Mouse (Mus musculus): Measurements from ENCODE around the gene Atg4c. TPM values are rescaled to one million over a fixed set of nuclear protein-coding genes. Genes with fewer than 3 reads are reported as not detected.

Atg4c gene
- 4.6 and 5.0 TPM in 2 replicates for polyA plus RNA-seq (2015; fragmentation: Nextera tagmentation; extraction: Ambion mirVana)

GRCm38 (mm10) chr4:99193810-99194582 is at the start of gene Atg4c:
Gene Atg4c, plus strand, starts transcription at chr4:99193934.
- under 1% methylated on average over 50 of the region's 50 CpGs for whole genome bisulfite sequencing (ENCODE audit: insufficient replicate concordance)
- no peaks in the 10 kb centered on the region for H3K9me3 ChIP-seq (replicated peaks; ENCODE audit: control insufficient read depth, low read length)
- H3K27ac ChIP-seq (ENCODE audit: low read length) = peak within 1 kb of the TSS; percentile 64
- no peaks in the 10 kb centered on the region for H3K27me3 ChIP-seq (ENCODE audit: control insufficient read depth, insufficient read depth, low read depth, low read length)
- peak; percentile 95 for ATAC-seq (ENCODE audit: low read depth)
- H3K9ac ChIP-seq (ENCODE audit: low read depth, low read length) = peak within 1 kb of the TSS; percentile 76
- H3K4me3 ChIP-seq (ENCODE audit: low read depth, low read length) = peak within 1 kb of the TSS; percentile 70
- H3K4me2 ChIP-seq (ENCODE audit: low read depth, low read length) = peak within 1 kb of the TSS; percentile 88
- H3K4me1 ChIP-seq (ENCODE audit: control insufficient read depth, low read depth, low read length) = peaks cover 6% of the 10 kb centered on the region; the same call in 1 of the 2 replicates
- no peaks in the 10 kb centered on the region for H3K36me3 ChIP-seq (ENCODE audit: control insufficient read depth, insufficient read depth)

- Histone ChIP-seq H3K4me2 (ENCODE audit: low read depth, low read length) (no peak overlapping the region), H3K36me3 (ENCODE audit: control insufficient read depth, insufficient read depth) (no peaks in the 10 kb centered on the region), H3K9me3 (replicated peaks; ENCODE audit: control insufficient read depth, low read length) (no peaks in the 10 kb centered on the region), H3K9ac (ENCODE audit: low read depth, low read length) (no peak overlapping the region), H3K27ac (ENCODE audit: low read length) (no peak overlapping the region), H3K27me3 (ENCODE audit: control insufficient read depth, insufficient read depth, low read depth, low read length) (no peaks in the 10 kb centered on the region), H3K4me3 (ENCODE audit: low read depth, low read length) (no peak overlapping the region), H3K4me1 (ENCODE audit: control insufficient read depth, low read depth, low read length) (no peaks in the 10 kb centered on the region)
- 61% methylated on average over 4 of the region's 4 CpGs for WGBS (ENCODE audit: insufficient replicate concordance)
- no peak for ATAC-seq (ENCODE audit: low read depth)
These were observed 42.3 kb upstream of the Atg4c start for GRCm38 (mm10) chr4:99151434-99151833.

GRCm38 (mm10) chr4:99151885-99152558 is 41.7 kb upstream of the Atg4c start:
- H3K27me3 ChIP-seq (ENCODE audit: control insufficient read depth, insufficient read depth, low read depth, low read length) = no peaks in the 10 kb centered on the region
- H3K36me3 ChIP-seq (ENCODE audit: control insufficient read depth, insufficient read depth) = no peaks in the 10 kb centered on the region
- no peaks in the 10 kb centered on the region for H3K9me3 ChIP-seq (replicated peaks; ENCODE audit: control insufficient read depth, low read length)
- H3K4me1 ChIP-seq (ENCODE audit: control insufficient read depth, low read depth, low read length) = no peaks in the 10 kb centered on the region; the same call in 1 of the 2 replicates
- no peak for ATAC-seq (ENCODE audit: low read depth)
- 17% methylated on average over 4 of the region's 4 CpGs for WGBS (ENCODE audit: insufficient replicate concordance)
- H3K4me2 ChIP-seq (ENCODE audit: low read depth, low read length) = no peak overlapping the region
- no peak overlapping the region for H3K9ac ChIP-seq (ENCODE audit: low read depth, low read length)
- H3K4me3 ChIP-seq (ENCODE audit: low read depth, low read length) = no peak overlapping the region
- no peak overlapping the region for H3K27ac ChIP-seq (ENCODE audit: low read length)

GRCm38 (mm10) chr4:99156641-99157307 is 37.0 kb upstream of the Atg4c start:
- Histone ChIP-seq H3K9ac (ENCODE audit: low read depth, low read length) (no peak overlapping the region), H3K4me2 (ENCODE audit: low read depth, low read length) (no peak overlapping the region), H3K9me3 (replicated peaks; ENCODE audit: control insufficient read depth, low read length) (no peaks in the 10 kb centered on the region), H3K4me1 (ENCODE audit: control insufficient read depth, low read depth, low read length) (no peaks in the 10 kb centered on the region; the same call in 1 of the 2 replicates), H3K27ac (ENCODE audit: low read length) (no peak overlapping the region), H3K4me3 (ENCODE audit: low read depth, low read length) (no peak overlapping the region), H3K27me3 (ENCODE audit: control insufficient read depth, insufficient read depth, low read depth, low read length) (peaks cover 3% of the 10 kb centered on the region), H3K36me3 (ENCODE audit: control insufficient read depth, insufficient read depth) (no peaks in the 10 kb centered on the region)
- 32% methylated on average over 11 of the region's 11 CpGs for WGBS (ENCODE audit: insufficient replicate concordance)
- ATAC-seq (ENCODE audit: low read depth) = no peak

- H3K4me3 ChIP-seq (ENCODE audit: low read depth, low read length) = no peak overlapping the region
- H3K4me1 ChIP-seq (ENCODE audit: control insufficient read depth, low read depth, low read length) = no peaks in the 10 kb centered on the region; the same call in 1 of the 2 replicates
- no peak overlapping the region for H3K4me2 ChIP-seq (ENCODE audit: low read depth, low read length)
- peaks cover 5% of the 10 kb centered on the region for H3K27me3 ChIP-seq (ENCODE audit: control insufficient read depth, insufficient read depth, low read depth, low read length)
- no peak for ATAC-seq (ENCODE audit: low read depth)
- H3K9me3 ChIP-seq (replicated peaks; ENCODE audit: control insufficient read depth, low read length) = no peaks in the 10 kb centered on the region
- WGBS (ENCODE audit: insufficient replicate concordance) = 60% methylated on average over 5 of the region's 5 CpGs
- H3K9ac ChIP-seq (ENCODE audit: low read depth, low read length) = no peak overlapping the region
- H3K36me3 ChIP-seq (ENCODE audit: control insufficient read depth, insufficient read depth) = no peaks in the 10 kb centered on the region
- no peak overlapping the region for H3K27ac ChIP-seq (ENCODE audit: low read length)
These were observed 35.2 kb upstream of the Atg4c start for GRCm38 (mm10) chr4:99158495-99158894.

- WGBS (ENCODE audit: insufficient replicate concordance) = 24% methylated on average over 3 of the region's 3 CpGs
- no peak overlapping the region for H3K4me3 ChIP-seq (ENCODE audit: low read depth, low read length)
- no peak overlapping the region for H3K27ac ChIP-seq (ENCODE audit: low read length)
- no peak for ATAC-seq (ENCODE audit: low read depth)
- no peak overlapping the region for H3K9ac ChIP-seq (ENCODE audit: low read depth, low read length)
- no peaks in the 10 kb centered on the region for H3K36me3 ChIP-seq (ENCODE audit: control insufficient read depth, insufficient read depth)
- H3K4me2 ChIP-seq (ENCODE audit: low read depth, low read length) = no peak overlapping the region
- no peaks in the 10 kb centered on the region for H3K9me3 ChIP-seq (replicated peaks; ENCODE audit: control insufficient read depth, low read length)
- H3K4me1 ChIP-seq (ENCODE audit: control insufficient read depth, low read depth, low read length) = no peaks in the 10 kb centered on the region; the same call in 1 of the 2 replicates
- peaks cover 5% of the 10 kb centered on the region for H3K27me3 ChIP-seq (ENCODE audit: control insufficient read depth, insufficient read depth, low read depth, low read length)
These were observed 33.3 kb upstream of the Atg4c start for GRCm38 (mm10) chr4:99160414-99160813.

GRCm38 (mm10) chr4:99160899-99161298 is 32.8 kb upstream of the Atg4c start:
- H3K4me1 ChIP-seq (ENCODE audit: control insufficient read depth, low read depth, low read length) = no peaks in the 10 kb centered on the region; the same call in 1 of the 2 replicates
- H3K4me2 ChIP-seq (ENCODE audit: low read depth, low read length) = no peak overlapping the region
- peaks cover 5% of the 10 kb centered on the region for H3K27me3 ChIP-seq (ENCODE audit: control insufficient read depth, insufficient read depth, low read depth, low read length)
- H3K9me3 ChIP-seq (replicated peaks; ENCODE audit: control insufficient read depth, low read length) = no peaks in the 10 kb centered on the region
- no peaks in the 10 kb centered on the region for H3K36me3 ChIP-seq (ENCODE audit: control insufficient read depth, insufficient read depth)
- no peak overlapping the region for H3K27ac ChIP-seq (ENCODE audit: low read length)
- no peak overlapping the region for H3K9ac ChIP-seq (ENCODE audit: low read depth, low read length)
- no peak for ATAC-seq (ENCODE audit: low read depth)
- WGBS (ENCODE audit: insufficient replicate concordance) = 44% methylated on average over 5 of the region's 5 CpGs
- no peak overlapping the region for H3K4me3 ChIP-seq (ENCODE audit: low read depth, low read length)

GRCm38 (mm10) chr4:99161457-99161971 is 32.2 kb upstream of the Atg4c start:
- peaks cover 5% of the 10 kb centered on the region for H3K27me3 ChIP-seq (ENCODE audit: control insufficient read depth, insufficient read depth, low read depth, low read length)
- no peaks in the 10 kb centered on the region; the same call in 1 of the 2 replicates for H3K4me1 ChIP-seq (ENCODE audit: control insufficient read depth, low read depth, low read length)
- no peak for ATAC-seq (ENCODE audit: low read depth)
- H3K9ac ChIP-seq (ENCODE audit: low read depth, low read length) = no peak overlapping the region
- WGBS (ENCODE audit: insufficient replicate concordance) = 25% methylated on average over 6 of the region's 6 CpGs
- H3K9me3 ChIP-seq (replicated peaks; ENCODE audit: control insufficient read depth, low read length) = no peaks in the 10 kb centered on the region
- no peak overlapping the region for H3K4me3 ChIP-seq (ENCODE audit: low read depth, low read length)
- no peak overlapping the region for H3K27ac ChIP-seq (ENCODE audit: low read length)
- no peaks in the 10 kb centered on the region for H3K36me3 ChIP-seq (ENCODE audit: control insufficient read depth, insufficient read depth)
- H3K4me2 ChIP-seq (ENCODE audit: low read depth, low read length) = no peak overlapping the region
